Mouse (Mus musculus): Measurements from ENCODE around the gene Pttg1ip.
A peak's percentile ranks its signal among the peaks of the same experiment; 100 is the strongest.

The Pttg1ip gene

GRCm38 (mm10) chr10:77636234-77636922 is 54.9 kb downstream of the Pttg1ip start:
- peak; percentile 95 for ATAC-seq (ENCODE audit: low TSS enrichment)

DNA sequence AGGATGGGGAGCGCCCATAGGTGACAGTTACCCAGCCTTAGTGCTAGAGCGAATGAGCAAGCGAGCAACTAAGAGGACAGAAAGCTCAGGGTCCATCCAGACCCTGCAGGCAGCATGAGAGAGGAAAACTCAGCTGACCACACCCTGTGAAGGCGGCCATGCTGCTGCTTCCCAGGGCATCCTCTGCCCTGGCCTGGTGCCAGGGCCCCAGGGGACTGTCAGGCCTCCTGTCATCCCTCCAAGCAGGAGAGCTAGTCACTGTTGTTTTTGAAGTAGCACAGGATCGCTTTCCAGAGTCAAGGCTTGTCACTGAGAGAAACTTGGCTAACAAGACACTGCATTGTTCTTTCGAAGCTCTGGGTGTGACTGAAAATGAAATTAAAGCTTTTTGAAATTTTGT is 57.4 kb downstream of the Pttg1ip start:
- ATAC-seq (ENCODE audit: low TSS enrichment) = no peak

- ATAC-seq (ENCODE audit: low TSS enrichment) = no peak
These were observed 61.6 kb downstream of the Pttg1ip start for GRCm38 (mm10) chr10:77643160-77643559.

- no peak for ATAC-seq (ENCODE audit: low TSS enrichment)
These were observed 64.1 kb downstream of the Pttg1ip start for GRCm38 (mm10) chr10:77645571-77645970.

- no peak for ATAC-seq (ENCODE audit: low TSS enrichment)
These were observed 65.9 kb downstream of the Pttg1ip start for GRCm38 (mm10) chr10:77647461-77647860.

DNA sequence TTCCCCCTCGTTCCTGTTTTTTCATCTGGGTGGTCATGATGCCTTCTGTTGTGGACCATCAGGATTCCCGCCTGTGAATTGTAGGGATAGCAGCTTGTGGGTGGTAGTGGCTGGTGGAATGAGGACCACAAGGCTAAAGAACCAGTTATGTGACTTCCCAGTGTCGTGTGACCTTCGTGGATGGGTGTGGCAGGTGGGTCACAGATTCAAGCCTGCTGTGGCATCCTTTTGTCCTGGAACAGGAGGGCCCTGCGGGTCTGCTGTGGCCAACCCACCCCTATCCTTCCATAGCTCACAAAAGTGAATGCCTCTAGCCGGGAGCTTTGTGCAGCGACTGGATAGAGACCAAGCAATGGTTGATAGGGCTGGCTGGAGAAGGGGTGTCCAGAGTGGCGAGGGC is 66.4 kb downstream of the Pttg1ip start:
- no peak for ATAC-seq (ENCODE audit: low TSS enrichment)
